Mouse (Mus musculus) lung, postnatal 25 days (tissue): ENCODE data around the gene Itga9.
A peak's percentile ranks its signal among the peaks of the same experiment; 100 is the strongest.

ENCODE experiments used
- DNase-seq: peaks from one replicate; pipeline ENCODE4 v3.0.0; 2022; ENCODE audit warnings: low spot score

Itga9 gene

DNA sequence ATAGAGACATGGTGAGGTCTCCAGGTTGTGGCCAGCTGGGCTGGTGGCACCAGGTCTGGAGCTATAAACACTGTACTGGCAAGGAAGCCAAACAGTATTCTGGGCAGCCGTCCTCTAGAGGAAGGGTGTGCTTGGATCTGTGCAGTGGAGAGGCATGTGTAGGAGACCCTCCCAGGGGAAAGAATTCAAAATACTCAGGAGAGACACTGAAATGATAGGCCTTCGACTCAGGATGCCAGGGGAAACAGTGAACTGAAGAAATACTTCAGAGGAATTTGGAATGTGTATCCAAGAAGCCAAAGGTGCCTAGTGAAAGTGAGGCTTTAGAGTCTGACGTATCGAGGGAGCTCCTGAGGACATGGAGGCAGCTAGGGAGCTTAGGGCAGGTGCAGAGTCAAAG, 343.2 kb downstream of the Itga9 start:
- peak; percentile 64 for DNase-seq

DNA sequence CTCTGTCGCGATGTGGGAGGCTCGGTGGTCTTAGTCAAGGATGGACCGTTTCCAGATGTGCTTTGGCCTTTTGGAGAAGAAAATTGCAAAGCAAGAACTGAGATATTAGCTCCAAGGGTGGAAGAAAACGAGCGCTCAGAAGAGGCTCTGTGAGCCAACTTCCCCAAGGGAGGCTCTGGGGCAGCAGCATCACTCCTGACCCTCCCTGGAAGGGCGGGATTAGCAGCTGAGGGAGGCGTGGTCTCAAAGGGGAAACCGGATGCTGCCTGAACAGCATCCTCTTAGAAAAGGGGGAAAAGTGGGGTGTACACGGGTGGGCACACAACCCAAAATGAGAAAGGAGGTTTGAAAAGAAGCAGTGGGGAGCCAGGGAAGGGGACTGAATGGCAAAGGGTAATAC, 343.6 kb downstream of the Itga9 start:
- no peak for DNase-seq
